Mouse (Mus musculus): ENCODE measurements around the gene Itga4. TPM values are rescaled to one million over a fixed set of nuclear protein-coding genes. Genes with fewer than 3 reads are reported as not detected.

Itga4 gene
- polyA plus RNA-seq, 1 experiment from 2014 or later = 8.2 TPM

GRCm38 (mm10) chr2:79253754-79254197 lies 1.4 kb upstream of the Itga4 start:
- ATAC-seq (ENCODE audit: insufficient read depth) (no peak), DNase-seq (no peak)
- Histone ChIP-seq H3K4me1 (ENCODE audit: insufficient read depth) (0 out of 2 replicates have a peak, but pooled peaks cover 2% of the 10 kb centered on the region), H3K27ac (ENCODE audit: low read depth) (peak overlapping the region; percentile 12; the same call in 1 of the 2 replicates), H3K4me3 (ENCODE audit: low read depth, low read length) (no peak overlapping the region), H3K36me3 (ENCODE audit: insufficient read depth) (no peaks in the 10 kb centered on the region), H3K9me3 (ENCODE audit: low read depth, low read length) (no peaks in the 10 kb centered on the region), H3K9ac (no peak overlapping the region), H3K4me2 (no peak overlapping the region), H3K27me3 (ENCODE audit: insufficient read depth, low read length) (no peaks in the 10 kb centered on the region)
- 61% methylated on average over 8 of the region's 8 CpGs for WGBS
- no peak for TF ChIP-seq CTCF (IDR thresholded peaks at IDR 0.05; ENCODE audit: low read depth)

GRCm38 (mm10) chr2:79254588-79255191 lies 536 bp upstream of the Itga4 start:
- peak overlapping the region; percentile 60 for H3K27ac ChIP-seq (ENCODE audit: low read depth)
- peak; percentile 12; the same call in 1 of the 2 replicates for ATAC-seq (ENCODE audit: insufficient read depth)

GRCm38 (mm10) chr2:79256001-79256339 lies 744 bp downstream of the Itga4 start:
- H3K4me2 ChIP-seq = peak overlapping the region; percentile 68
- H3K27ac ChIP-seq (ENCODE audit: low read depth) = peak overlapping the region; percentile 60; the same call in 1 of the 2 replicates
- peak overlapping the region; percentile 48 for H3K4me3 ChIP-seq (ENCODE audit: low read depth, low read length)
- 16% methylated on average over 7 of the region's 7 CpGs for WGBS
- DNase-seq (no peak), ATAC-seq (ENCODE audit: insufficient read depth) (no peak; the same call in 1 of the 2 replicates)
- H3K4me1 ChIP-seq (ENCODE audit: insufficient read depth) = 0 out of 2 replicates have a peak, but pooled peaks cover 2% of the 10 kb centered on the region
- H3K27me3 ChIP-seq (ENCODE audit: insufficient read depth, low read length) = no peaks in the 10 kb centered on the region
- H3K9me3 ChIP-seq (ENCODE audit: low read depth, low read length) = no peaks in the 10 kb centered on the region
- no peaks in the 10 kb centered on the region for H3K36me3 ChIP-seq (ENCODE audit: insufficient read depth)
- TF ChIP-seq CTCF (IDR thresholded peaks at IDR 0.05; ENCODE audit: low read depth) = no peak
- H3K9ac ChIP-seq = peak overlapping the region; percentile 47

More at GRCm38 (mm10) chr2:79254588-79255191, 536 bp upstream of the Itga4 start:
- WGBS = 60% methylated on average over 3 of the region's 3 CpGs
- TF ChIP-seq CTCF (IDR thresholded peaks at IDR 0.05; ENCODE audit: low read depth) = no peak
- Histone ChIP-seq H3K27me3 (ENCODE audit: insufficient read depth, low read length) (no peaks in the 10 kb centered on the region), H3K36me3 (ENCODE audit: insufficient read depth) (no peaks in the 10 kb centered on the region), H3K9me3 (ENCODE audit: low read depth, low read length) (no peaks in the 10 kb centered on the region), H3K9ac (no peak overlapping the region), H3K4me2 (peak overlapping the region; percentile 68), H3K4me1 (ENCODE audit: insufficient read depth) (0 out of 2 replicates have a peak, but pooled peaks cover 2% of the 10 kb centered on the region), H3K4me3 (ENCODE audit: low read depth, low read length) (peak overlapping the region; percentile 48)
- DNase-seq = peak; percentile 42

GRCm38 (mm10) chr2:79256376-79256775 lies 1.1 kb downstream of the Itga4 start:
- H3K9me3 ChIP-seq (ENCODE audit: low read depth, low read length) = no peaks in the 10 kb centered on the region
- 0 out of 2 replicates have a peak, but pooled peaks cover 2% of the 10 kb centered on the region for H3K4me1 ChIP-seq (ENCODE audit: insufficient read depth)
- TF ChIP-seq CTCF (IDR thresholded peaks at IDR 0.05; ENCODE audit: low read depth) = no peak
- peak overlapping the region; percentile 47 for H3K9ac ChIP-seq
- H3K36me3 ChIP-seq (ENCODE audit: insufficient read depth) = no peaks in the 10 kb centered on the region
- 57% methylated on average over 1 of the region's 1 CpGs for WGBS
- no peak overlapping the region for H3K27ac ChIP-seq (ENCODE audit: low read depth)
- peak overlapping the region; percentile 48 for H3K4me3 ChIP-seq (ENCODE audit: low read depth, low read length)
- peak overlapping the region; percentile 68 for H3K4me2 ChIP-seq
- ATAC-seq (ENCODE audit: insufficient read depth) (no peak), DNase-seq (no peak)
- H3K27me3 ChIP-seq (ENCODE audit: insufficient read depth, low read length) = no peaks in the 10 kb centered on the region

GRCm38 (mm10) chr2:79256880-79257279 lies 1.7 kb downstream of the Itga4 start:
- 29% methylated on average over 4 of the region's 4 CpGs for WGBS
- Histone ChIP-seq H3K27ac (ENCODE audit: low read depth) (no peak overlapping the region), H3K4me1 (ENCODE audit: insufficient read depth) (0 out of 2 replicates have a peak, but pooled peaks cover 2% of the 10 kb centered on the region), H3K27me3 (ENCODE audit: insufficient read depth, low read length) (no peaks in the 10 kb centered on the region), H3K9ac (no peak overlapping the region), H3K4me3 (ENCODE audit: low read depth, low read length) (peak overlapping the region; percentile 48), H3K4me2 (peak overlapping the region; percentile 68), H3K36me3 (ENCODE audit: insufficient read depth) (no peaks in the 10 kb centered on the region), H3K9me3 (ENCODE audit: low read depth, low read length) (no peaks in the 10 kb centered on the region)
- no peak for ATAC-seq (ENCODE audit: insufficient read depth)
- DNase-seq = no peak
- no peak for TF ChIP-seq CTCF (IDR thresholded peaks at IDR 0.05; ENCODE audit: low read depth)

GRCm38 (mm10) chr2:79257411-79257810 lies 2.2 kb downstream of the Itga4 start:
- peak overlapping the region; percentile 48 for H3K4me3 ChIP-seq (ENCODE audit: low read depth, low read length)
- no peak for TF ChIP-seq CTCF (IDR thresholded peaks at IDR 0.05; ENCODE audit: low read depth)
- ATAC-seq (ENCODE audit: insufficient read depth) (no peak), DNase-seq (no peak)
- H3K4me1 ChIP-seq (ENCODE audit: insufficient read depth) = 0 out of 2 replicates have a peak, but pooled peaks cover 2% of the 10 kb centered on the region
- no peak overlapping the region for H3K27ac ChIP-seq (ENCODE audit: low read depth)
- H3K36me3 ChIP-seq (ENCODE audit: insufficient read depth) = no peaks in the 10 kb centered on the region
- H3K9me3 ChIP-seq (ENCODE audit: low read depth, low read length) = no peaks in the 10 kb centered on the region
- H3K27me3 ChIP-seq (ENCODE audit: insufficient read depth, low read length) = no peaks in the 10 kb centered on the region
- WGBS = 73% methylated on average over 4 of the region's 4 CpGs
- no peak overlapping the region for H3K9ac ChIP-seq
- H3K4me2 ChIP-seq = peak overlapping the region; percentile 68

- DNase-seq = no peak
- Histone ChIP-seq H3K9me3 (ENCODE audit: low read depth, low read length) (no peaks in the 10 kb centered on the region), H3K36me3 (ENCODE audit: insufficient read depth) (no peaks in the 10 kb centered on the region), H3K27me3 (ENCODE audit: insufficient read depth, low read length) (no peaks in the 10 kb centered on the region), H3K4me3 (ENCODE audit: low read depth, low read length) (no peak overlapping the region), H3K4me2 (no peak overlapping the region), H3K9ac (no peak overlapping the region), H3K4me1 (ENCODE audit: insufficient read depth) (0 out of 2 replicates have a peak, but pooled peaks cover 2% of the 10 kb centered on the region), H3K27ac (ENCODE audit: low read depth) (peak overlapping the region; percentile 33; the same call in 1 of the 2 replicates)
- TF ChIP-seq CTCF (IDR thresholded peaks at IDR 0.05; ENCODE audit: low read depth) = no peak
- WGBS = 64% methylated on average over 4 of the region's 4 CpGs
- ATAC-seq (ENCODE audit: insufficient read depth) = no peak
Measured at GRCm38 (mm10) chr2:79259326-79259725, 4.1 kb downstream of the Itga4 start.
